Mouse (Mus musculus) lung, embryonic 15.5 days (tissue): ENCODE results near the gene Mrc1. TPM values are rescaled to one million over a fixed set of nuclear protein-coding genes. Genes with fewer than 3 reads are reported as not detected.

Source experiments
- ATAC-seq: fragments of 200-750 bp; cut with Nextera tagmentation; 2 replicates; pipeline ENCODE4 v1.8.0; 2017; ENCODE audit warnings: moderate number of reproducible peaks, borderline replicate concordance; ENCODE audit not compliant: low FRiP score, low TSS enrichment; ENCODE audit errors: extremely low read depth
- H3K27ac ChIP-seq: fragments of 300-500 bp; sonication (generic); 2 replicates; pipeline ENCODE4 v1.5.1; 2015; ENCODE audit warnings: moderate library complexity, mild to moderate bottlenecking, inconsistent platforms
- H3K27me3 ChIP-seq: fragments of 300-500 bp; sonication (generic); 2 replicates; pipeline ENCODE4 v1.6.1; 2015; ENCODE audit warnings: inconsistent platforms
- H3K36me3 ChIP-seq: fragments of 300-500 bp; sonication (generic); 2 replicates; pipeline ENCODE4 v1.6.1; 2015; ENCODE audit warnings: inconsistent platforms
- H3K4me1 ChIP-seq: fragments of 300-500 bp; sonication (generic); 2 replicates; pipeline ENCODE4 v1.6.1; 2015; ENCODE audit warnings: inconsistent platforms
- H3K4me2 ChIP-seq: fragments of 300-500 bp; sonication (generic); 2 replicates; pipeline ENCODE4 v1.6.1; 2015; ENCODE audit warnings: inconsistent platforms, mild to moderate bottlenecking, moderate library complexity
- H3K4me3 ChIP-seq: fragments of 300-500 bp; sonication (generic); 2 replicates; pipeline ENCODE4 v1.5.1; 2015; ENCODE audit warnings: mild to moderate bottlenecking, inconsistent platforms
- H3K9ac ChIP-seq: fragments of 300-500 bp; sonication (generic); 2 replicates; pipeline ENCODE4 v1.6.1; 2015; ENCODE audit warnings: inconsistent platforms
- H3K9me3 ChIP-seq: fragments of 300-500 bp; sonication (generic); 2 replicates; pipeline ENCODE4 v1.6.1; 2016; ENCODE audit warnings: inconsistent platforms
- WGBS: fragments of 180-500 bp; shearing (Covaris S2); methylation state at CpG from one replicate; pipeline ENCODE4 v1.1.7; 2015; 5-methylcytosine and 5-hydroxymethylcytosine counted together
- polyA plus RNA-seq: library from polyadenylated mRNA; unstranded; fragments of >200 nt; fragmentation: Nextera tagmentation; extraction: Ambion mirVana; gene quantifications from 2 replicates; pipeline ENCODE4 v1.2.1, GENCODE M21; 2015

The Mrc1 gene
- polyA plus RNA-seq, 1 experiment from 2014 or later = 6.6 TPM

GRCm38 (mm10) chr2:14216653-14217052, 12.5 kb upstream of the Mrc1 start:
- Histone ChIP-seq H3K36me3 (no peaks in the 10 kb centered on the region), H3K4me1 (no peaks in the 10 kb centered on the region), H3K9me3 (no peaks in the 10 kb centered on the region), H3K4me3 (no peak overlapping the region), H3K27me3 (no peaks in the 10 kb centered on the region), H3K4me2 (no peak overlapping the region), H3K27ac (no peak overlapping the region), H3K9ac (no peak overlapping the region)
- ATAC-seq = no peak
- 54% methylated on average over 3 of the region's 3 CpGs for WGBS

GRCm38 (mm10) chr2:14218126-14218525, 11.1 kb upstream of the Mrc1 start:
- Histone ChIP-seq H3K27ac (no peak overlapping the region), H3K9ac (no peak overlapping the region), H3K4me3 (no peak overlapping the region), H3K36me3 (no peaks in the 10 kb centered on the region), H3K4me2 (no peak overlapping the region), H3K27me3 (no peaks in the 10 kb centered on the region), H3K4me1 (peaks cover 4% of the 10 kb centered on the region; the same call in 1 of the 2 replicates), H3K9me3 (no peaks in the 10 kb centered on the region)
- WGBS = 79% methylated on average over 6 of the region's 6 CpGs
- ATAC-seq = no peak

GRCm38 (mm10) chr2:14224387-14224786, 4.8 kb upstream of the Mrc1 start:
- Histone ChIP-seq H3K36me3 (no peaks in the 10 kb centered on the region), H3K9me3 (no peaks in the 10 kb centered on the region), H3K4me3 (no peak overlapping the region), H3K27me3 (no peaks in the 10 kb centered on the region), H3K4me2 (no peak overlapping the region), H3K27ac (no peak overlapping the region), H3K4me1 (peaks cover 4% of the 10 kb centered on the region; the same call in 1 of the 2 replicates), H3K9ac (no peak overlapping the region)
- WGBS = 78% methylated on average over 3 of the region's 4 CpGs
- no peak for ATAC-seq

DNA sequence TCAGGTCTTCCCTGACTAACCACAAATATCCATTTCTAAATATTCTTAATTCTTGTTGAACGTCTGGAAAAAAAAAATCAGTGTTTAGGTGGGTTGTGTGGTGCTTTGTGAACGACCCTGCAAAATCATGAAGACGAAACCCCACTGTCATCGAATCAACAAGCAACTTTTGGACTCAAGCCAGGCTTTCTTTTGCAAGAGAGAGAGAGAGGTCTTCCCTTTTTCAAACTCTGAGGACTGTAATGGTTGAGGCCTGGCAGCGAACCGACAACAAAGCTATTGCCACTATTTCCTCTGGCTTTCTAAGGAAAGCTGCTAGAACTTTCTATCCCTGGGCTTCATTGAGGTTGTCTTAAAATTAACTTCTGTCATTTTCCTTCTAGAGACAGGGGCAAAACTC, 697 bp upstream of the Mrc1 start:
- Histone ChIP-seq H3K9ac (no peak overlapping the region), H3K27me3 (no peaks in the 10 kb centered on the region), H3K4me3 (no peak overlapping the region), H3K9me3 (no peaks in the 10 kb centered on the region), H3K27ac (no peak overlapping the region), H3K4me2 (no peak overlapping the region), H3K36me3 (no peaks in the 10 kb centered on the region), H3K4me1 (no peaks in the 10 kb centered on the region)
- 50% methylated on average over 6 of the region's 6 CpGs for WGBS
- no peak for ATAC-seq

DNA sequence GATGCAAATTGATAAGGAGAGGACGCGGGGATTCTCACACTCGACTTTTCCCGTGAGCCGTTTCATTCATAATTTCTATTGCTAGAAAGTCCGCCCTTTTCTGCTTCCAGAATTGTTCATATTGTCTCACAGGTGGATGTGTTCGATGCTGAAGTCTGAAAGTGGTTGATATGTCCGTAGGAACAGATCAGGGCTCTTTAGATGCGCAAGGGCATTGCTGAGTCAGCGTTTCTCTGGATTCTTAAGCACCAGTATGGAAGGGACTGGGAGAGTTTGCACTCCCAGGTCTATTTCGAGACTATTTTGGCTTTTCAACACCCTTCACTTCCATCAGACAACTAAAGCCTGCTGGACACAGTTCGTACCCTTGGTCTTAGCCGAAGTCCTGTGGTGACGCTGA, 787 bp downstream of the Mrc1 start:
- no peak overlapping the region for H3K4me2 ChIP-seq
- H3K4me1 ChIP-seq = no peaks in the 10 kb centered on the region
- WGBS = 87% methylated on average over 14 of the region's 14 CpGs
- H3K9ac ChIP-seq = no peak overlapping the region
- H3K9me3 ChIP-seq = no peaks in the 10 kb centered on the region
- H3K27ac ChIP-seq = no peak overlapping the region
- ATAC-seq = no peak
- no peaks in the 10 kb centered on the region for H3K36me3 ChIP-seq
- no peak overlapping the region for H3K4me3 ChIP-seq
- no peaks in the 10 kb centered on the region for H3K27me3 ChIP-seq

GRCm38 (mm10) chr2:14232897-14233296, 3.7 kb downstream of the Mrc1 start:
- no peak overlapping the region for H3K4me3 ChIP-seq
- no peaks in the 10 kb centered on the region for H3K36me3 ChIP-seq
- no peak for ATAC-seq
- no peak overlapping the region for H3K4me2 ChIP-seq
- no peaks in the 10 kb centered on the region for H3K9me3 ChIP-seq
- 75% methylated on average over 1 of the region's 1 CpGs for WGBS
- H3K27me3 ChIP-seq = no peaks in the 10 kb centered on the region
- H3K4me1 ChIP-seq = 0 out of 2 replicates have a peak, but pooled peaks cover 6% of the 10 kb centered on the region
- no peak overlapping the region for H3K27ac ChIP-seq
- no peak overlapping the region for H3K9ac ChIP-seq

DNA sequence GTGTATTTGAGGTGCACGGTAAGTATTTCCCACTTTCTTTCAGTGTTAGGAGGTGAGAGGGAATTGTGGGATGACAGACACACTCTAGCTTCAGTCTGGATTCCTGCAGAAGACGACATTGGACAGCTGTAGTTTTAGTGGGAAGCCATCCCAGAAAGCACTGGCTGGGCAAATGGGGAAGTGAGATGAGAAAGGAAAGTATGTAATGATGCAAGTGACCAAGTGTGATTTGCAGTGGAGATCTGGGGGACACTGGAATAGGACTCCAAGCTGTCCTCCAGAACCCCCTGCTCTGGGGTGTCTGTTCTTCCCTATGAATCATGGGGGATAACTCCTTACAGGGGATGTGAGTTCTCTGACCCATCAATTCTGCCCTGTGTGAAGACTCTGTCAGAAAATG, 4.8 kb downstream of the Mrc1 start:
- H3K27ac ChIP-seq = no peak overlapping the region
- 52% methylated on average over 2 of the region's 2 CpGs for WGBS
- ATAC-seq = no peak

GRCm38 (mm10) chr2:14235319-14235718, 6.1 kb downstream of the Mrc1 start:
- H3K9me3 ChIP-seq = no peaks in the 10 kb centered on the region

More for the DNA sequence above, 4.8 kb downstream of the Mrc1 start:
- no peak overlapping the region for H3K9ac ChIP-seq
- H3K9me3 ChIP-seq = no peaks in the 10 kb centered on the region
- H3K27me3 ChIP-seq = no peaks in the 10 kb centered on the region
- H3K4me1 ChIP-seq = 0 out of 2 replicates have a peak, but pooled peaks cover 6% of the 10 kb centered on the region
- no peak overlapping the region for H3K4me2 ChIP-seq
- H3K4me3 ChIP-seq = no peak overlapping the region
- H3K36me3 ChIP-seq = no peaks in the 10 kb centered on the region

GRCm38 (mm10) chr2:14236920-14237319, 7.7 kb downstream of the Mrc1 start:
- Histone ChIP-seq H3K9me3 (no peaks in the 10 kb centered on the region), H3K4me3 (no peak overlapping the region), H3K27me3 (no peaks in the 10 kb centered on the region), H3K27ac (0 out of 2 replicates have a peak overlapping the region, but pooled peaks have one; percentile 20), H3K4me1 (0 out of 2 replicates have a peak, but pooled peaks cover 6% of the 10 kb centered on the region), H3K36me3 (no peaks in the 10 kb centered on the region), H3K4me2 (no peak overlapping the region), H3K9ac (no peak overlapping the region)
- no peak for ATAC-seq
- 81% methylated on average over 4 of the region's 4 CpGs for WGBS

More at GRCm38 (mm10) chr2:14235319-14235718, 6.1 kb downstream of the Mrc1 start:
- Histone ChIP-seq H3K27ac (no peak overlapping the region), H3K27me3 (no peaks in the 10 kb centered on the region), H3K9ac (no peak overlapping the region), H3K4me2 (no peak overlapping the region), H3K4me1 (0 out of 2 replicates have a peak, but pooled peaks cover 6% of the 10 kb centered on the region), H3K4me3 (no peak overlapping the region), H3K36me3 (no peaks in the 10 kb centered on the region)
- ATAC-seq = no peak
- 58% methylated on average over 5 of the region's 5 CpGs for WGBS

GRCm38 (mm10) chr2:14237723-14238122, 8.5 kb downstream of the Mrc1 start:
- 33% methylated on average over 4 of the region's 4 CpGs for WGBS
- Histone ChIP-seq H3K4me2 (no peak overlapping the region), H3K4me1 (0 out of 2 replicates have a peak, but pooled peaks cover 6% of the 10 kb centered on the region), H3K9me3 (no peaks in the 10 kb centered on the region), H3K36me3 (no peaks in the 10 kb centered on the region), H3K9ac (no peak overlapping the region), H3K27ac (peak overlapping the region; percentile 27; the same call in 1 of the 2 replicates), H3K4me3 (no peak overlapping the region), H3K27me3 (no peaks in the 10 kb centered on the region)
- ATAC-seq = peak; percentile 69; the same call in 1 of the 2 replicates

- H3K4me2 ChIP-seq = no peak overlapping the region
- no peak overlapping the region for H3K27ac ChIP-seq
- ATAC-seq = no peak
- H3K27me3 ChIP-seq = no peaks in the 10 kb centered on the region
- H3K4me1 ChIP-seq = 0 out of 2 replicates have a peak, but pooled peaks cover 6% of the 10 kb centered on the region
- no peak overlapping the region for H3K9ac ChIP-seq
- H3K36me3 ChIP-seq = no peaks in the 10 kb centered on the region
- no peak overlapping the region for H3K4me3 ChIP-seq
- WGBS = 55% methylated on average over 5 of the region's 5 CpGs
- H3K9me3 ChIP-seq = no peaks in the 10 kb centered on the region
Observed at GRCm38 (mm10) chr2:14239151-14239550, 10.0 kb downstream of the Mrc1 start.

- Histone ChIP-seq H3K4me1 (no peaks in the 10 kb centered on the region), H3K9me3 (no peaks in the 10 kb centered on the region), H3K4me2 (no peak overlapping the region), H3K27me3 (no peaks in the 10 kb centered on the region), H3K4me3 (no peak overlapping the region), H3K36me3 (no peaks in the 10 kb centered on the region), H3K27ac (no peak overlapping the region), H3K9ac (no peak overlapping the region)
- ATAC-seq = no peak
- 84% methylated on average over 5 of the region's 5 CpGs for WGBS
Observed at GRCm38 (mm10) chr2:14244157-14244556, 15.0 kb downstream of the Mrc1 start.

DNA sequence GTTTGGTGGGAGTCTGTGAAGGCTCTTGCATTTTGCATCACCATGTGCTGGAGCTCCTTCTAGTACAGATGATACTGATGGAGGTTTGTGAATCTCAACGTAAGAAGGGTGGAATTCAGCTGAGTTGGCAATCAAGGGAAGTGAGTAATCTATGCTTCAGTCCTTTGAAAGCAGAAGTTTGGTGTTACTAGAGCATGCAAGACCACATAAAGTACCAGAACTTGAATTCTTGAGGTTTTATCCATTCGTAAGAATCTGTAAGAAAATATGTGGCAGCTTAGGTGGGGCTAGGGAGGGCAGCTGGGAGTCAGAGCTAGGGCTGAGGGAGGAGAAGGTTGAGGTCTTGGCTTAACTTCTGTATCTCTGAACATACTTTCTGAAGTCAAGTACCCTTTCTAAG, 15.5 kb downstream of the Mrc1 start:
- H3K9ac ChIP-seq = no peak overlapping the region
- no peaks in the 10 kb centered on the region for H3K36me3 ChIP-seq
- no peaks in the 10 kb centered on the region for H3K27me3 ChIP-seq
- ATAC-seq = no peak
- H3K27ac ChIP-seq = no peak overlapping the region
- no peaks in the 10 kb centered on the region for H3K4me1 ChIP-seq
- no peaks in the 10 kb centered on the region for H3K9me3 ChIP-seq
- no peak overlapping the region for H3K4me3 ChIP-seq
- no peak overlapping the region for H3K4me2 ChIP-seq
- WGBS = 65% methylated on average over 2 of the region's 2 CpGs
